Mouse (Mus musculus) erythroblast, embryonic 14.5 days (primary cell): ENCODE measurements around the gene Raver1.

ENCODE experiments used
- GATA1 ChIP-seq: IDR thresholded peaks from 2 replicates; pipeline ENCODE4 v1.6.1; 2012; ENCODE audit warnings: low read length, inconsistent platforms, mixed read lengths
- TAL1 ChIP-seq: IDR thresholded peaks from 3 replicates; pipeline ENCODE4 v1.6.1; 2012; ENCODE audit warnings: low read length, inconsistent platforms, mixed read lengths

- TF ChIP-seq GATA1 (no peak), TAL1 (no peak)
Observed at GRCm38 (mm10) chr9:21107607-21108237, 15.9 kb upstream of the Raver1 start.
